Mouse (Mus musculus): ENCODE measurements at regions not wholly inside any gene's neighbourhood (a gene's known extent, or its start where the extent isn't known, plus 50 kb on each side); places are given as distances from the start of the nearest gene placed in this dataset.

DNA sequence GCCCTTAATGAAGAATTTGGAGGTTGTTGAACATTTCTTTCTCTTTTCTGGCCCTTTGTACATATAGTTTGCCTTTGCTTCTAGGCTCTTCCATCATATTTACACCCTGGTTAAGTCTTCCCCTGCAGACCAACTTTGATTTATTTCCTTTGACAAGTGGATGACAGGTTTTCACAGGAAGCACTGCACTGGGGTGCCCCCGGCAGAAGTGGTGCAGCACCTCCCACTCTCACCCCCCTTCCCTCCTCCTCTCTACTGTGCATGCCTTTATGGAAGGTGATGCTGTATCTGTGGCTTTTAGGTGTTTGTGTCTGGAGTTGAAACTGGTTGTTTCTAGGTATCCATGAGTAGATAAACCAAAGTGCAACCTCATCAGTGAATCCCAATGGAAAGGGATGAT is 518.2 kb upstream of the Nr5a2 start:
- H3K4me1 ChIP-seq (ENCODE audit: control insufficient read depth, insufficient read depth, low read length) = no peaks in the 10 kb centered on the region; the same call in 1 of the 2 replicates
- no peak overlapping the region for H3K4me3 ChIP-seq (ENCODE audit: insufficient read depth, low read length)
- TF ChIP-seq CTCF (IDR thresholded peaks at IDR 0.05; ENCODE audit: extremely low read depth, insufficient read depth, low read length) = no peak
- TF ChIP-seq POLR2A (IDR thresholded peaks at IDR 0.05; ENCODE audit: extremely low read depth, insufficient read depth, low read length) = no peak
- no peak overlapping the region for H3K27ac ChIP-seq (ENCODE audit: insufficient read depth, low read length)

DNA sequence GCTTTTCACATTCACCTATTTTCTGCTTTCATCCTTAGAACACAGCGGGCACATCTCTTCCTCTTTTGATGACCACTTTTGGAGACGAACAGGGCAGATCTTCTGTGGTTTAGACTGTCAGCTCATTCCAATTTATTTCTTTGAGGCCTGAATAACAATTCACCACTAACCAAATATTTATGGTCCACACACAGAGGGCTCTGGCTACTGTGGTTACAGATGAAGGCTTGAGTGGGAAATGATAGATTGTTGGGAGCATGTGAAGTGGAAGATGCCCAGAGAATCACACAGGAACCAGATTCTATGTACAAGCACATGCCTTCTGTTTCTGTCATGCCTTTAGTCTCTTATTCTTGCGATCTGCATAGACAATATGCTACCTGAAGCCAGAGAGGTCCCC is 517.0 kb upstream of the Nr5a2 start:
- Histone ChIP-seq H3K4me3 (ENCODE audit: insufficient read depth, low read length) (no peak overlapping the region), H3K27ac (ENCODE audit: insufficient read depth, low read length) (no peak overlapping the region), H3K4me1 (ENCODE audit: control insufficient read depth, insufficient read depth, low read length) (no peaks in the 10 kb centered on the region; the same call in 1 of the 2 replicates)
- TF ChIP-seq CTCF (IDR thresholded peaks at IDR 0.05; ENCODE audit: extremely low read depth, insufficient read depth, low read length) (no peak), POLR2A (IDR thresholded peaks at IDR 0.05; ENCODE audit: extremely low read depth, insufficient read depth, low read length) (no peak)

DNA sequence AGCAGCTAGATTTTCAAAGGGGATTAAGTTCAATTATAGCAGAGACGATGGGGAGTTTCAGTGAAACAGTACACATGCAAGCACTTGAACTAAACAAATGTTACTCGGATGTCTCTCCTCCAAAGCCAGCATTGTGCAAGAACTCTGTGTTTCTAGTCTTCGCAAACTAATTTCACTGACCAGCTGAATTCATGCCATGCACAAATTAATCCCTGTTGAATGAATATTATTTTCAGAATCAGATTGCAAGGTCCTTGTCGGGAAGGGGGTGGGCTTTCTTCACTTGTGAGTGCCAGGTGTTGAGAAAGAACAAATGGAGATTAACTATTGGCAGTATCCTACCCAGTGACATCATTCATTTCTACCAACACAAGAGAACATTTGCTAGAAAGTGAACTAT is 514.6 kb upstream of the Nr5a2 start:
- Histone ChIP-seq H3K27ac (ENCODE audit: insufficient read depth, low read length) (no peak overlapping the region), H3K4me1 (ENCODE audit: control insufficient read depth, insufficient read depth, low read length) (no peaks in the 10 kb centered on the region; the same call in 1 of the 2 replicates), H3K4me3 (ENCODE audit: insufficient read depth, low read length) (no peak overlapping the region)
- no peak for TF ChIP-seq CTCF (IDR thresholded peaks at IDR 0.05; ENCODE audit: extremely low read depth, insufficient read depth, low read length)
- TF ChIP-seq POLR2A (IDR thresholded peaks at IDR 0.05; ENCODE audit: extremely low read depth, insufficient read depth, low read length) = no peak

DNA sequence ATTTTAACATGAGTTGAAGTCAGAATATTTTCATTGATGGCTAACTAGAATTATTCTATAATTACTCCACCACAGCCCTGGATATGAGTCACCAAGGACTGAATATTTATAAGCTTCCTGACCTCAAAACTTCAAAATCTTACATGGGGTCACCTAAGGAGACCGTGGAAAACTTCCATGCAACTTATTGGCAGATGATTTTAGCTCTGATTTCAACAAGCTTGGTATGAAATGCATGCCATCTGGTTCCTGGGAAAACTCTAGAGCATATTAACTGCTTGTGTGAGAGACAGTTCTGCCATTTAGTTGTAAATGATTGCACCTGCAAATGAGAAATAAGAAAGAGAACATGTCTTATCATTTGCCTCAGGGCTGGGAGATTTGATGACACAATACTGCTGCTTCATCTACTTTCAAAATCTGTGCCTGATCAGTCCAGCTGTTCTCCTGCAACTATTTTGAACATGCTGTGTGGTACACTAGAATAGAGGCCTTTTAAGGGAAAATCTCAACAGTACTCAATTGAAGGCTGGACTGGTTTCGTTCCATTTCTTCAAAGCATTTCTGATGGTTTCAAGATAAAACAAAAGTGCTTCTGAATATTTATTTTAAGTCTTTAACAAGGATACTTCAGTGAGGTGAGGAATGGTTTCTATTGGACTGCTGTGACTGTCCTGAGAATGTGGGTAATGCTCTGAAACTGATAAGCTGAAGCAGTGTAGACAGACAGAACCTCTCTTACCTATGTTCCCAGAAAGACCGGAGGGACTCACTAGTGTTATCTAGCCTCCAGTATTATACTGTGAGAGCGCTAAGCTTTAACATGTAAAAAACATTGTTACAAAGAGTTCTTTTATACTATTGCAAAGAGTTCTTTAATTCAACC is 513.8 kb upstream of the Nr5a2 start:
- H3K4me3 ChIP-seq (ENCODE audit: insufficient read depth, low read length) = no peak overlapping the region
- no peaks in the 10 kb centered on the region; the same call in 1 of the 2 replicates for H3K4me1 ChIP-seq (ENCODE audit: control insufficient read depth, insufficient read depth, low read length)
- no peak overlapping the region for H3K27ac ChIP-seq (ENCODE audit: insufficient read depth, low read length)
- TF ChIP-seq CTCF (IDR thresholded peaks at IDR 0.05; ENCODE audit: extremely low read depth, insufficient read depth, low read length) (no peak), POLR2A (IDR thresholded peaks at IDR 0.05; ENCODE audit: extremely low read depth, insufficient read depth, low read length) (no peak)

DNA sequence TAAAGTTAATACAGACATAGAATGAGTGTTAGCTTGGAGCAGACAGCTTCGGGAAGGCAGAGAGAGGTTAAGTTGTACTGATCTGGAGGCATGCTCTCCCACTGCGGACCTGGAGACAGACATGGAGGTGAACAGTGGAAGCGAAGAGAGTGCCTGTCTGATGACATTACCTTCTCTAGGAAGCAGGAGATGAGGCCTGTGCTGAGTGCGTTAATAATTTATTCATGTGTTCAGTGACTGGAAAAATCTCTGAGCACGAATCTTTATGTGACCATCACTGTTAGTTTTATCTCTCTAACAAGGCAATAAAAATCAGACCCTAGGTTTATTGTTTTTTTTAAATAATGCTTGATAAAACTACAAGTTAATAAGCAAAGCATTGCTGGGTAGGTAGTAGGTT is 504.7 kb upstream of the Nr5a2 start:
- no peak for TF ChIP-seq CTCF (IDR thresholded peaks at IDR 0.05; ENCODE audit: extremely low read depth, insufficient read depth, low read length)
- H3K4me3 ChIP-seq (ENCODE audit: insufficient read depth, low read length) = no peak overlapping the region
- no peaks in the 10 kb centered on the region for H3K4me1 ChIP-seq (ENCODE audit: control insufficient read depth, insufficient read depth, low read length)
- no peak overlapping the region for H3K27ac ChIP-seq (ENCODE audit: insufficient read depth, low read length)

DNA sequence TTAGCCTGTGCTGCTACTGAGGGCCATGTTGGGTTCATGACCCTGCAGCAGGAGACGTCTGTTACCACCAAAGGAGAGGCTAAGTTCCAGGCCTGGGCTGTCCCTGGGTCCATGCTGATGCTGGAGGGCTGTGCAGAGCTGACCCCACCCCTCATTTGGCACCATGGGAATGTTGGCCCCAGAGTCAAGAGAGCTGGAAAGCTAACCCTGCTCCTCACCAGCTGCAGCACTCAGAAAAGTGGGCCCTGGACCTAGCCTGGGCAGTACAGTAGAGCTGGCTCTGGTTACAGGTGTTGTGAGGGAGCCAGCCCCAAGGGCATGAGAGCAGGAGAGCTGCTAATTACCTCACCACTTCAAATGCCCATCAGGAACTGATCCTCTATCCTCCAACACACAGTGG is 500.9 kb upstream of the Nr5a2 start:
- TF ChIP-seq CTCF (IDR thresholded peaks at IDR 0.05; ENCODE audit: extremely low read depth, insufficient read depth, low read length) (no peak), POLR2A (IDR thresholded peaks at IDR 0.05; ENCODE audit: extremely low read depth, insufficient read depth, low read length) (no peak)
- Histone ChIP-seq H3K4me3 (ENCODE audit: insufficient read depth, low read length) (no peak overlapping the region), H3K4me1 (ENCODE audit: control insufficient read depth, insufficient read depth, low read length) (no peaks in the 10 kb centered on the region), H3K27ac (ENCODE audit: insufficient read depth, low read length) (no peak overlapping the region)

DNA sequence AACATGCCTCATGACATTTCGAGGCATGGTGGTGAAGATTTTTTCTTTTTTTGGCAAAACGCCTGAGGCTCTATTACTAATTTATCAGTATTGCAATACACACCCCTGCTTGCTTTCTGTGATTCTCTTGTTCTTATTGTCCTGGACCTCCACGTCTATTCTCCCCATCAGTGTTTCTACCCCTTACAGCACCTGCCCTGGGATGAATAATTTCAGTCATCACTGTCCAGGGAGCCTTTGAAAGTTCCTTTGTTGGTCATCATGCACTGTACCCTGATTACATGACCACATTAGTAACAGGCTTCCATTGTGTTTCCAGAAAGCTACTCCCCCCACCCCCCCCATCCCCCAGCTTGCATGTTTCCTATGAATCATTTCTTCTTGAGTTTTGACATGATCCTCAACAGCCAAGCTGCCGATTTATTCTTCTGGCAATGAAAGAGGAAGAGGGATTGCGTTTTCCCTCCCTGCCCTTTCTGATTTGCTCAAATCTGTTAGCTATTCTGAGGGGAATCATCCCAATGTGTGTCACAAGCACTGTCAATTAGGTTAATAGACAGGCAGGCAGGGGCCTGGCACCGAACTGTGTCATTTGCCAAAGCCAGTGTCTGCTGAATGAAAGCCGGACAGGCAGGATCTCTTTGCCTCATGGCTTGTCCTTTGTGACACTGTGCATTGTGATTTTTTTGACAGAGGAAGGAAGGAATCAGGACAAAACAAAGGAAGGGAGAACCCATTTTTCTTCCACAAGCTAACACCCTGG is 493.4 kb upstream of the Nr5a2 start:
- Histone ChIP-seq H3K4me1 (ENCODE audit: control insufficient read depth, insufficient read depth, low read length) (no peaks in the 10 kb centered on the region), H3K4me3 (ENCODE audit: insufficient read depth, low read length) (no peak overlapping the region), H3K27ac (ENCODE audit: insufficient read depth, low read length) (no peak overlapping the region)
- TF ChIP-seq CTCF (IDR thresholded peaks at IDR 0.05; ENCODE audit: extremely low read depth, insufficient read depth, low read length) (no peak), POLR2A (IDR thresholded peaks at IDR 0.05; ENCODE audit: extremely low read depth, insufficient read depth, low read length) (no peak)

DNA sequence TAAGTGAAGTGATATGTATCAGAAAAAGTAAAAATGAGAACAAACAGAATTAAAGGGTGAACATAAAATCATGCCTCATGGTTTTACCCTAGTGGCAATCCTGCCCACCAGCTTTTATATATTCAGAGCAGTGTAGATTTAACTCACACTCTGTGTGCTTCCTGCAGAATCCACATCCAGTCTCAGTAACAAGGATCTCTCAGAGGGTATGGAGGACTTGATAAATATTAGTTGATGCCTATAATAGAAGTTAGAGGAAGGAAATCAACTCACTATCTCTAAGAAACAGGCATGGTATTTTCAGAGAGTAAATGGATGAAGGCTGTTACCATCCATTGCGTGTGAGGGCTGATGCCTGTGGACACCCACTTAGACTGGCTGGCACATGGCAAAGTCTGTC is 492.5 kb upstream of the Nr5a2 start:
- TF ChIP-seq CTCF (IDR thresholded peaks at IDR 0.05; ENCODE audit: extremely low read depth, insufficient read depth, low read length) (no peak), POLR2A (IDR thresholded peaks at IDR 0.05; ENCODE audit: extremely low read depth, insufficient read depth, low read length) (no peak)
- Histone ChIP-seq H3K4me3 (ENCODE audit: insufficient read depth, low read length) (no peak overlapping the region), H3K4me1 (ENCODE audit: control insufficient read depth, insufficient read depth, low read length) (no peaks in the 10 kb centered on the region), H3K27ac (ENCODE audit: insufficient read depth, low read length) (no peak overlapping the region)

DNA sequence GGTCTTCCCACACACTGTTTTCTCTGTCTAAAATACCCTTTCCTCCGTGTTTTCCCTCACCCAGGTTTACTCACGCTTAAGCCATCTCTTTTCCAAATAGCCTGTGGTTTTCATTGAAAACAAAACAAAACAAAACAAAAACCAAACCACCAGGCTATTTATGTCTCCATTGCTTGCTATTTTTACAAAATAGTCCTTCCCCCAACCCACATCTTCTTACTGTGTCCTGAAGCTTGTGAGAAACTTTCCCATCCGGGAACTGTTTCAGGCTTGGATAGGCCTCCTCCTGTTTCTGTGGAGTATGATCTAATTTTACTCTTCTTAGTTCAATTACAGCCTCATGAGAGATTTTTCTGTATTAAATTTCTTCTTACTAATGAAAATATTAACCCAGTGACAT is 486.2 kb upstream of the Nr5a2 start:
- Histone ChIP-seq H3K4me1 (ENCODE audit: control insufficient read depth, insufficient read depth, low read length) (no peaks in the 10 kb centered on the region), H3K4me3 (ENCODE audit: insufficient read depth, low read length) (no peak overlapping the region), H3K27ac (ENCODE audit: insufficient read depth, low read length) (no peak overlapping the region)
- TF ChIP-seq CTCF (IDR thresholded peaks at IDR 0.05; ENCODE audit: extremely low read depth, insufficient read depth, low read length) (no peak), POLR2A (IDR thresholded peaks at IDR 0.05; ENCODE audit: extremely low read depth, insufficient read depth, low read length) (no peak)

DNA sequence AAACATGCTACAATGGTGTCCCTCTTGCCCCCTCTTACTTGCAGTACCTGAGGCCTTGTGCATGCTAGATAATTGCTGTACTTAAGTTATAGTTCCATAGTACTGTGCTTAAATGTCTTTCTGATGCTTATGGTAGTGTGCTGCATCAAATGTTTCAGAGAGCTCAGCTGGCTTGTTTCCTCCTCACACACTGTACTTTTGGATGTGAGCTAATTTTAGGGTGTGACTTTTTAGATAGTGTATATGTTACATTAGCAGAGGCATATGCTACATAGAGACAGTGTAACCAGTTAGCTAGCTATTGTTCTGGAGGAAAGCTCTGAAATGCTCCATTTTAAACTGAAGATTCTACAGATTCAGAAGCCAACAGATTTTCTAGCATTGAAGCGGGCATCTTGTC is 467.9 kb upstream of the Nr5a2 start:
- Histone ChIP-seq H3K27ac (ENCODE audit: insufficient read depth, low read length) (no peak overlapping the region), H3K4me3 (ENCODE audit: insufficient read depth, low read length) (no peak overlapping the region), H3K4me1 (ENCODE audit: control insufficient read depth, insufficient read depth, low read length) (peaks cover 3% of the 10 kb centered on the region; the same call in 1 of the 2 replicates)
- TF ChIP-seq CTCF (IDR thresholded peaks at IDR 0.05; ENCODE audit: extremely low read depth, insufficient read depth, low read length) = no peak
- TF ChIP-seq POLR2A (IDR thresholded peaks at IDR 0.05; ENCODE audit: extremely low read depth, insufficient read depth, low read length) = no peak

All from cortical plate, adult 2 months (tissue).